Mouse (Mus musculus): ENCODE data around the gene Psma6. TPM values are rescaled to one million over a fixed set of nuclear protein-coding genes. Genes with fewer than 3 reads are reported as not detected.

Gene Psma6
- total RNA-seq (2023): 90.2 and 91.7 TPM in 2 replicates

DNA sequence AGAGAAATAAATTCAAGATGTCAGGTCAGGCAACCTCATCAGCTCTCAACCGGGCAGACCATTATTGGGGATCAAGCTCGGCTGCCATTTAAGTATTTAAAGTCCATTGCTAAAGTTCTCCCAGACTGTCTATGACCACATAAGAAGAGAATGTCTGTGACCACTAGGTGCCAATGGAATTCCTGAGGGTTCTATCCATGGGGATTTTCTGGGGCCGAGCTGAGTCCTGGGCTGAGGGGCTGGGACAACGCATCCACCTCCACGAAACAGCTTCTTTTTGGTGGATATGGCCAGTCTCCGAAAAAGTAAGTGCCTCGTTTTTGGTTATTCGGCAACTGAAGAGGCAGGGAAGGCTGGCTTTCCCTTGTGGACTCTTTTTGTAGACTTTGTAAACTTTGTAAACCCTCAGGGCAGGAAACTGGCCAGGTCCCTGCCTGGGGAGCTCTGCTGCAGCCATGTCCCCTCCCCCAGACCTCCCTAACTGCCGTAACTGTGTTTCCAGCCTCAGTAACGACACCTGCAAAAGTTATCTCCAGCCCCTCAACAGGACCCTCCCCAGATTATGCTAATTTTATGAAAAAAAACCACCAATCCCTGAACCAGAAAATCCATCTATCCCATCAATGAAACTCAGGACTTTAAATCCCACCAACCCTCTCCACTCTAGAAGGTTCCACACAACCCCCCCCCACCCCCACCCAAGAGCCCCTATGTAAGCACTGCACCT, at the start of gene Psma6:
Psma6 (plus strand) TSS at position 200 of the 727 bp plus-strand sequence.

Other genes starting within 250 kb of the Psma6 start
- 23.9 and 33.9 TPM in 2 replicates for gene Srp54b, start 229.1 kb upstream of the Psma6 start, total RNA-seq (2023)
- 5.3 and 5.7 TPM in 2 replicates for gene 1700047I17Rik2, start 184.6 kb upstream of the Psma6 start, total RNA-seq (2023)
- 12.2 and 12.4 TPM in 2 replicates for gene Srp54c, start 154.1 kb upstream of the Psma6 start, total RNA-seq (2023)
- gene 1110008L16Rik, start 84.6 kb upstream of the Psma6 start, total RNA-seq (2023): 2.4 and 2.9 TPM in 2 replicates
- gene Ppp2r3c, start 81.2 kb upstream of the Psma6 start, total RNA-seq (2023): 16.0 and 17.5 TPM in 2 replicates
- 860 and 1,006 TPM in 2 replicates for gene Nfkbia, start 108.4 kb downstream of the Psma6 start, total RNA-seq (2023)
- gene Aldoart2, start 181.0 kb downstream of the Psma6 start, total RNA-seq (2023): not detected in 2 replicates
- gene Insm2, start 215.2 kb downstream of the Psma6 start, total RNA-seq (2023): not detected in 2 replicates

Data from neutrophil, adult 65 days (primary cell).